Mouse (Mus musculus): ENCODE results near the gene Gm5798. TPM values are rescaled to one million over a fixed set of nuclear protein-coding genes. Genes with fewer than 3 reads are reported as not detected.
"Not testable (repeated sequence)": the region's sequence is repeated elsewhere in the genome, so short reads cannot be mapped to it uniquely, and the experiment has no call there.

Gene Gm5798
- not detected for total RNA-seq (2021)
- long read RNA-seq, experiment 1: 0 reads
- long read RNA-seq, experiment 2: 0 reads

DNA sequence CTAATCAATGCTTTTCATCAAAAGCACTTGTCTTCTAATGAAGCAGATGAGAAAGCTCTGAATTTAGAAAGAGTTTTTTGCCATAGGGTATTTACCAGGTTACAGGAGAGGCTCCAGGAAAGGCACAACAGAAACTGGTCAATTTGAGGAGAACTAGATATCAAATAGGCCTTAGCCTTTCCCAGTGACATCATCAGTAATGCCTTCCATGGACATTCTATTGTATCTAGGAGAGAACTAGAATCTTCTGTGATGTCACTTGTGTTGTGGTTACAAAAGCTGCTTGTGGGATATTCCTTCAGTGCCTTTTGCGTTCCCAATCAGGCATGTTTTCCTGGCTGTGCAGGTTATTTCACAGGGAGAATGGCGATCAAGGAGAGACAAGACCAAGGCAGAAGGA is at the start of gene Gm5798:
Gene Gm5798, plus strand, starts transcription at position 301 of the 400 bp plus-strand sequence.
- DNase-seq: not testable (repeated sequence)

GRCm38 (mm10) chr14:41386279-41386678 is 37.9 kb downstream of the Gm5798 start, which contains the start of gene Gm7945:
Gene Gm7945 (minus strand): TSS chr14:41386379.
- DNase-seq: not testable (repeated sequence)

Other genes with a start within 250 kb of the Gm5798 start
- gene Mat1a, start 243.6 kb upstream of the Gm5798 start, total RNA-seq (2021): under 1 TPM in 1 of 2 experiments, not detected in 1; 0.53 TPM
- gene Sftpa1, start 216.8 kb upstream of the Gm5798 start, total RNA-seq (2021): under 1 TPM; 0.26 to 0.46 TPM
- gene Mbl1, start 197.2 kb upstream of the Gm5798 start, total RNA-seq (2021): under 1 TPM in 1 of 2 experiments, not detected in 1; 0.46 TPM
- not detected for gene Sftpd, start 163.5 kb upstream of the Gm5798 start, total RNA-seq (2021)
- not detected for gene Gm2832, start 69.8 kb upstream of the Gm5798 start, total RNA-seq (2021)
- gene Gm7945, start 37.8 kb downstream of the Gm5798 start, total RNA-seq (2021): not detected
- not detected for gene Gm6482, start 59.7 kb downstream of the Gm5798 start, total RNA-seq (2021)
- gene Gm7954, start 104.9 kb downstream of the Gm5798 start, total RNA-seq (2021): not detected
- gene Gm3486, start 140.9 kb downstream of the Gm5798 start, total RNA-seq (2021): not detected
- gene Gm7970, start 207.0 kb downstream of the Gm5798 start, total RNA-seq (2021): not detected
- not detected for gene 1700049E17Rik2, start 224.6 kb downstream of the Gm5798 start, total RNA-seq (2021)

Data from adrenal gland, postnatal 36 days (tissue).